Mouse (Mus musculus): Measurements from ENCODE around the gene Ntrk2. TPM values are rescaled to one million over a fixed set of nuclear protein-coding genes. Genes with fewer than 3 reads are reported as not detected.

Ntrk2 gene
- polyA plus RNA-seq, 1 experiment from 2014 or later, result 40.9 TPM

DNA sequence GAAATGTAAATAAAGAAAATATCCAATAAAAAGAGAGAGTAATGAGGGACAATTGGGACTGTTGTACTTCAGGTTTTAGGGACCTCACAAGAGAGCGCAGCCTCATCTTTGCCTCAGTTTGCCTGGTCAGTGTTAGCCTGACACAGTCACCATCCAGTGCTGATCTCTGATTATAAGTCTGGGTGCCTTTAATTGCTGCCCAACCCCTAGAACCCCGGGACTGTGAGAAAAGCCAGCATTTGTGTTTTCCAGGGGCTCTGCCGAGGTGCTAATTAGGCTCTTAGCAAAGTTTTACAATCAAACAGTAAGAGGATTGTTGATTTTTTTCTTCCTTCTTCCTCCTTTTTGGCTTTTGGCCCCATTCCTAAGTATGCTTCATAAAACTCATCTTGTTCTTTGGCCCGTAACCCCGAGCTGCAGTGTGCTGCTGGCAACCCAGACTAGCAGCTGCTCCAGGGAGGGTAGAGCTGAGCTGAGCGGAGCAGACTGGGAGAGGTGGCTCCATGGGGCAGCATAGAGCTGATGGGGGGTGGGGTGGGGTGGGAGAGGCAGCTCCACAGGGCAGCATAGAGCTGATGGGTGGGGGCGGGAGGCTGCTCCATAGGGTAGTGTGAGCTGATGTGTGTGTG lies 34.5 kb downstream of the Ntrk2 start:
- peak; percentile 51; the same call in 1 of the 2 replicates for ATAC-seq (ENCODE audit: insufficient number of reproducible peaks, low FRiP score, low TSS enrichment, low read depth)
- H3K27ac ChIP-seq (replicated peaks), result no peak overlapping the region
- no peaks in the 10 kb centered on the region for H3K9me3 ChIP-seq (replicated peaks)
- H3K36me3 ChIP-seq, result no peaks in the 10 kb centered on the region
- H3K4me1 ChIP-seq, result 0 out of 2 replicates have a peak, but pooled peaks cover 4% of the 10 kb centered on the region
- no peaks in the 10 kb centered on the region for H3K27me3 ChIP-seq
- no peak overlapping the region for H3K4me3 ChIP-seq (replicated peaks)
- H3K9ac ChIP-seq, result no peak overlapping the region
- 29% methylated on average over 6 of the region's 7 CpGs for WGBS
- H3K4me2 ChIP-seq (replicated peaks), result no peak overlapping the region

DNA sequence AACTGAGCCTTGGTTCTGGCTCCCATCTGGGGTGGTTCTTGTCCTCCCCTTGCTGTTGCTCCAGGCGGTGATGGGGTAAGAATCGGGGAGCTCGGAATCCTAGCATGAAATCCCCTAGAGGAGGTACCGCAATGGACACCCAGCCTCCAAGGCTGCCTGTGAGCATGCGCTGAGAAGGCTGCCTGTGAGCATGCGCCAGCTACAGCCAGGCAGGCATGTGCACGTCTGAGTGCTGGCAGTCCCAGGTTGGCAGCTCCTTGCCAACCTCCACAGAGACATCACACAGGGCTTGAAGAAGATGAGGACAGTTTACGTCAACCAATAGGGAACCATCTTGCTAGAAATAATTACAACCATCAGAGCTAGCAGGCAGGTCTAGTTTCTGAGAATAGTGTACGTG lies 37.5 kb downstream of the Ntrk2 start:
- Histone ChIP-seq H3K9me3 (replicated peaks) (0 out of 2 replicates have a peak, but pooled peaks cover 3% of the 10 kb centered on the region), H3K36me3 (no peaks in the 10 kb centered on the region), H3K4me2 (replicated peaks) (no peak overlapping the region), H3K27ac (replicated peaks) (no peak overlapping the region), H3K9ac (no peak overlapping the region), H3K4me3 (replicated peaks) (no peak overlapping the region), H3K27me3 (no peaks in the 10 kb centered on the region), H3K4me1 (0 out of 2 replicates have a peak, but pooled peaks cover 4% of the 10 kb centered on the region)
- 71% methylated on average over 9 of the region's 9 CpGs for WGBS
- no peak for ATAC-seq (ENCODE audit: insufficient number of reproducible peaks, low FRiP score, low TSS enrichment, low read depth)

DNA sequence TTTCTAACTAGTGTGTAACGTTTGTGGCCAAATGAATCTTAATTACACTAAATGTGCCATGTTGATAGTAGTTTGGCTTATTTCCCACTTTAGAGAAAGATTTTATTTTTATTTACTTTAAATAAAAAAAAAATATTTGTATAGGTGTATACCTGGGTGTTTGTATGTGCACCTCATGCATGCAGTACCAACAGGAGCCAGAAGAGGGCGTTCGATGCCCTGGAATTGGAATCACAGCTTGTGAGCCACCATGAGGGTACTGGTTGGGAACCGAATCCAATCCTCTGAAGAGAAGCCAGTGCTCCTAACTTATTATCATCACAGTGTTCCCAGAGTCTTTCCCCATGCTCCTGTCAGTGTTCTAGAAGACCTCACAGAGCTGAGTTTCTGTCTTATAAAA lies 42.2 kb downstream of the Ntrk2 start:
- Histone ChIP-seq H3K9me3 (replicated peaks) (0 out of 2 replicates have a peak, but pooled peaks cover 3% of the 10 kb centered on the region), H3K4me3 (replicated peaks) (no peak overlapping the region), H3K9ac (no peak overlapping the region), H3K27ac (replicated peaks) (no peak overlapping the region), H3K36me3 (no peaks in the 10 kb centered on the region), H3K4me2 (replicated peaks) (no peak overlapping the region), H3K4me1 (no peaks in the 10 kb centered on the region), H3K27me3 (no peaks in the 10 kb centered on the region)
- WGBS, result 83% methylated on average over 4 of the region's 4 CpGs
- no peak for ATAC-seq (ENCODE audit: insufficient number of reproducible peaks, low FRiP score, low TSS enrichment, low read depth)

DNA sequence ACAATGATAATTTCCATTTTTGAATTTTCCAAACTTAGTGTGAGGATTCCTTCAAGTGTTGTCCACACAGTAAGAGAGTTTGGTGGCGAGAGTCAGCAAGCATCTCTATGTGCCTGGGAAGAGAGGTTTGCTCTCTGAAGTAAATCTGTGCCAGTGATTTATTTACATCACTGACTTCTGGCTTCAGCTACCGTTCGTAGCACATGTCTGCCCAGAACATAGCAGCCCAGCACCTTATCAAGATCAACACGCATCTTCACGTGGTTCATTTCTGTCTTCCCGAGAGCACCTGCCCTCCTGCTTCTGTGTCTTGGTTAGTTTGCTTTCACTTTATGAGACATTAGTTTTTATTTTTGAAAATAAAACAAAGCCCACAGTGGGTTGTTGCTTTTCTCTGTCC lies 47.3 kb downstream of the Ntrk2 start:
- 86% methylated on average over 6 of the region's 6 CpGs for WGBS
- Histone ChIP-seq H3K9me3 (replicated peaks) (0 out of 2 replicates have a peak, but pooled peaks cover 1% of the 10 kb centered on the region), H3K4me3 (replicated peaks) (no peak overlapping the region), H3K27ac (replicated peaks) (no peak overlapping the region), H3K4me2 (replicated peaks) (no peak overlapping the region), H3K9ac (no peak overlapping the region), H3K36me3 (no peaks in the 10 kb centered on the region), H3K27me3 (no peaks in the 10 kb centered on the region), H3K4me1 (no peaks in the 10 kb centered on the region)
- no peak for ATAC-seq (ENCODE audit: insufficient number of reproducible peaks, low FRiP score, low TSS enrichment, low read depth)

DNA sequence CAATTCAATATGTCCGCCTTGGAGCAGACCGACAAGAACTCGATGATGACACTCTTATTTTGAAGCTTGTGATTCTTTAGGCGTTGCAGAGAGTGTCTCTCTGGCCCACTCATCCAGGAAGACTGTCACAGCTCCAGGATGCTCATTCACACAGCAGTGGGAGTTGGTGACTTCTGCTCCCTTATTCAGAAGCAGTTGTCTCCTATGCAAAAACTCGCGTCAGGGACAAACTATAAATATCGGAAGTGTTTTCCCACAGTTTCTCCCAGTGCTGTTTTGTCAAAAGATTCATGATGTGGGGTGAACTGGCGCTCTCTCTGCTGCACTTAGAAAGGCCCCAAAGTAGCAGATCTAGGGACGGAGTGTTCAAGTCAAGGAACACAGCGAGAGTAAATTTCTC lies 59.9 kb downstream of the Ntrk2 start:
- H3K36me3 ChIP-seq, result no peaks in the 10 kb centered on the region
- no peak overlapping the region for H3K4me3 ChIP-seq (replicated peaks)
- no peak overlapping the region for H3K27ac ChIP-seq (replicated peaks)
- H3K4me2 ChIP-seq (replicated peaks), result no peak overlapping the region
- WGBS, result 91% methylated on average over 10 of the region's 10 CpGs
- no peaks in the 10 kb centered on the region for H3K4me1 ChIP-seq
- no peaks in the 10 kb centered on the region for H3K9me3 ChIP-seq (replicated peaks)
- no peaks in the 10 kb centered on the region for H3K27me3 ChIP-seq
- no peak for ATAC-seq (ENCODE audit: insufficient number of reproducible peaks, low FRiP score, low TSS enrichment, low read depth)
- H3K9ac ChIP-seq, result no peak overlapping the region

DNA sequence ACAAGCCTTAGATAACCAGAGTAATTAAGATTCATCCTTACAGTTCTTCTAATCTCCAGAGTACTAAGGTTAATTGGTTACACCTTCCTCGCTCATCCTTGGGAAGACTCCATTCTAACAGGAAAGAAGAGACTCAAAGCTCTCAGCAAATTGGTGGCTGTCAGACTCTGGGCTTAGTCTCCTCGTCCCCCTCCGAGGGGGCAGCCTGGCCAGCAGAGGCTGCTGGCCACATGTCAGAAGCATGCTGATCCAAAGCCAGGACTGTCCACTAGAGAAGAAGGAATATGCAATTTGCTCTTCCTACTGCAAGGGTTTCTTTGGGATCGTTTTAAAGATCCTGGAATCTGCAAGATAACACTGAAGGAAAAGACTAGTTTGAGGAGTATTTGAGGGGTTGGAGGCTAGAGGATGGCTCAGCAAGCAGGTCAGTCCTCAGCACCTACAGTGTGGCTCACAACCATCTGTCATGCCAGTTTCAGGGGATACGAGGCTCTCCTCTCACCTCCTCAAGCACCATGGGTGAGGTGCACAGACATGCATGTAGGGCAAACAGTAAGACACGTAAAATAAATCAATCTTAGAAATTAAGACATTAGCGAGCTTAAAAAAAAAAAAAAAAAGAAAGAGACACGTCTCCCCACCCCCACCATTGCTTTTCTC lies 60.5 kb downstream of the Ntrk2 start:
- Histone ChIP-seq H3K36me3 (no peaks in the 10 kb centered on the region), H3K4me3 (replicated peaks) (no peak overlapping the region), H3K9ac (no peak overlapping the region), H3K4me1 (no peaks in the 10 kb centered on the region), H3K27ac (replicated peaks) (no peak overlapping the region), H3K9me3 (replicated peaks) (no peaks in the 10 kb centered on the region), H3K4me2 (replicated peaks) (no peak overlapping the region), H3K27me3 (no peaks in the 10 kb centered on the region)
- ATAC-seq (ENCODE audit: insufficient number of reproducible peaks, low FRiP score, low TSS enrichment, low read depth), result no peak
- WGBS, result 78% methylated on average over 8 of the region's 8 CpGs

DNA sequence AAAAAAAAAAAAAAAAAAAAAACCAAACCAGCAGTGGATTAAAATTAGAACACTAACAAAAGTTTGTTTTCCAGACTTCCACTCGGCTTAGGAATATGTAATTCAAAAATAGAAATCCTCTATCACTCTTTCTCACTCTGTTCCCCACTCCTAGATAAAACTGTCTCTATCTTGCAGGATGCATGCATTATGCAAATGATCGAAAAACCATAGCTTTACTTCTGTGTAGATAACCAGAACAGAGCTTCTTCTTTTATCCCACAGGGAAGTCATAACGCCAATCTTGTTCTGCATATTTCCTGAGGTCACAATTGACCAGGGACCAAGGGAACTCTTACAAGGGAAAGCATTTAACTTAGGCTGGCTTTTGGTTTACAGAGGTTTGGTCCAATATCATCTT lies 76.1 kb downstream of the Ntrk2 start:
- ATAC-seq (ENCODE audit: insufficient number of reproducible peaks, low FRiP score, low TSS enrichment, low read depth), result no peak
- no peak overlapping the region for H3K4me2 ChIP-seq (replicated peaks)
- no peaks in the 10 kb centered on the region for H3K36me3 ChIP-seq
- no peak overlapping the region for H3K4me3 ChIP-seq (replicated peaks)
- 77% methylated on average over 3 of the region's 3 CpGs for WGBS
- no peaks in the 10 kb centered on the region for H3K4me1 ChIP-seq
- no peaks in the 10 kb centered on the region for H3K9me3 ChIP-seq (replicated peaks)
- no peak overlapping the region for H3K9ac ChIP-seq
- no peaks in the 10 kb centered on the region for H3K27me3 ChIP-seq
- H3K27ac ChIP-seq (replicated peaks), result no peak overlapping the region

DNA sequence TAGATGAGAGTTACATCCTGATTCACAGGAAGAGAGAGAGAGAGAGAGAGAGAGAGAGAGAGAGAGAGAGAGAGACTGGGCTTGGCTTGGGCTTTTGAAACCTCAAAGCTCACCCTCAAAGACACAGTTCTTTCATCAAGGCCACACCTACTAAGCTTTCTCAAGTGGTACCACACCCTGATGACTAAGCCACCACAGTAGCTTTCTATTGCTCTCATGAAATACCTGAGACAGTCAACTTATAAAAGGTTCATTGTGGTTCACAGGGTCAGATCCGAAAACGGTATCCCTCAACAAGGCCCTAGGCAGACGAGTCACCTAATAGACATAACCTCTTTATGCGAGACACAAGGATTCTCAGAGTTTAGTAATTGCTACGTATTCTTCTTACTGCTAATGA lies 76.5 kb downstream of the Ntrk2 start:
- Histone ChIP-seq H3K27me3 (no peaks in the 10 kb centered on the region), H3K4me2 (replicated peaks) (no peak overlapping the region), H3K4me3 (replicated peaks) (no peak overlapping the region), H3K9me3 (replicated peaks) (no peaks in the 10 kb centered on the region), H3K9ac (no peak overlapping the region), H3K36me3 (no peaks in the 10 kb centered on the region), H3K27ac (replicated peaks) (no peak overlapping the region), H3K4me1 (no peaks in the 10 kb centered on the region)
- ATAC-seq (ENCODE audit: insufficient number of reproducible peaks, low FRiP score, low TSS enrichment, low read depth), result no peak
- 78% methylated on average over 5 of the region's 5 CpGs for WGBS

DNA sequence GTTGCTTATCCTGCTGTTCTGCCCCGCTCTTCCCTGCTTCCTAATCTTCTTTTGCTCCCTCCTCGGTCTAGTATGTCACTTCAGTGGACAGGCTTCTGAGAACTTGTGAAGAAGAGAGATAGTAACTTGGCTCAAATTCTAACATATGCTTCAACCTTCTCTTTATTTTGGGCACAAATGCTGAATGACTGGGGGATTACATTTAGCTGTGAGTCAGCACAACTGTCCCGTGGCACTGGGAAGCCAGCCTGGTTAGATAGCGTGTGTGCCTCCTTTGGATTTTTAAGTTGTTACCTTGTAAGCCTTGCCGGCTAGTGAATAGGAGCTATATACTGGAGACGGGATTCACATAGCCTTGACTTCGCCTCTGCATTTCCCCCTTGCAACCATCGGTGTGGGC lies 79.7 kb downstream of the Ntrk2 start:
- Histone ChIP-seq H3K4me3 (replicated peaks) (no peak overlapping the region), H3K9me3 (replicated peaks) (no peaks in the 10 kb centered on the region), H3K4me1 (no peaks in the 10 kb centered on the region), H3K27me3 (no peaks in the 10 kb centered on the region), H3K36me3 (no peaks in the 10 kb centered on the region), H3K27ac (replicated peaks) (no peak overlapping the region), H3K4me2 (replicated peaks) (no peak overlapping the region), H3K9ac (no peak overlapping the region)
- WGBS, result 83% methylated on average over 8 of the region's 8 CpGs
- no peak for ATAC-seq (ENCODE audit: insufficient number of reproducible peaks, low FRiP score, low TSS enrichment, low read depth)

DNA sequence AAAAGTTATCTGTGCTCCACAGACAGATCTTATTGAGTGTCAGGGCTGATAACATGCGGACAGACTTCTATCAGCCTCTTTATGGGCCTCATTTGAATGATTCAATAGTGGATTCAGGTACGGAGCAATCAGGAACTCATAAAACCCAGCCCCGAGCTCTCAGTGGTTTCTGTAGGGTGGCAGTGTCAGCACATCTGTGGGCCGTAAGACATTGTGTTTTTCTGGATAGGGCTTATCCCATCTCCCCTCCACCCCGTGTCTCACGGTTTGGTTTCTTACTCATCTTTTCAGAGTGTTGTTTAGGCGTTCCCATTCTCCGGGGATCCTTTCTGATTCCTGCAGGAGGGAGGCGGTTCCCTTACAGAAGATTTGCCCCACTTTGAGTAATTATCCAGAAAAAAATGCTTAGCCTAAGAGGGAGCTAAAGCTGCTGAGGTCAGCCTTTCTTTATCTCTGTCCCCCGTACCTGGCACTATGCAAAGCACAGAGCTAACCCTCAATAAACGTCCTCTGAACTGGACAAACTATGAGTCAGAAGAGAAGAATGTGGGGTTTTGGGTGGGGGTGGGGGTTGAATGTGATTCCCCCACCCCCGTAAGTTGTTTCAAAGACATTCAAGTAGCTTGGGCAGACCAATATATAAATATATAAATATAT lies 90.0 kb downstream of the Ntrk2 start:
- Histone ChIP-seq H3K36me3 (no peaks in the 10 kb centered on the region), H3K4me2 (replicated peaks) (no peak overlapping the region), H3K9me3 (replicated peaks) (no peaks in the 10 kb centered on the region), H3K4me3 (replicated peaks) (no peak overlapping the region), H3K27ac (replicated peaks) (no peak overlapping the region), H3K27me3 (no peaks in the 10 kb centered on the region), H3K9ac (no peak overlapping the region), H3K4me1 (no peaks in the 10 kb centered on the region)
- 73% methylated on average over 12 of the region's 12 CpGs for WGBS
- no peak for ATAC-seq (ENCODE audit: insufficient number of reproducible peaks, low FRiP score, low TSS enrichment, low read depth)

DNA sequence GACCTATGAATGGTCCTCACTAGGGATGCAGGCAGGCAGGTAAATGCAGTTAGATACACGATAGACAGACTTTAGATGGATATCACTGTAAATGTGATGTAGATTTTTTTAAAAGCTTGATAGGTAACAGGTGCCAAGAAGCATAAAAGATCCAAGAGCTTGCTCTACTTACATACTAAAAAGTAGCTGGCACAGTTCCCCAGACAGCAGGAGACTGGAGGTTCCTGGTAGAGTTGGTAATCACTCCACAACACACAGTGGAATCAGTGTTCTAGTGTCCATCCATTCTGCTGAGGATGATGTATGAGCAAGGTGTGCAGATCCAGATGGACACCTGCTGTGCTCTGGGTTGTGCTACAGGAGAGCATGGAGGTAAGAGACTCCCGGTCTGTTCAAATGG lies 93.0 kb downstream of the Ntrk2 start:
- H3K9me3 ChIP-seq (replicated peaks), result no peaks in the 10 kb centered on the region
- H3K4me1 ChIP-seq, result no peaks in the 10 kb centered on the region
- no peaks in the 10 kb centered on the region for H3K27me3 ChIP-seq
- H3K36me3 ChIP-seq, result no peaks in the 10 kb centered on the region
- WGBS, result 87% methylated on average over 2 of the region's 2 CpGs
- H3K4me3 ChIP-seq (replicated peaks), result no peak overlapping the region
- no peak for ATAC-seq (ENCODE audit: insufficient number of reproducible peaks, low FRiP score, low TSS enrichment, low read depth)
- H3K9ac ChIP-seq, result no peak overlapping the region
- no peak overlapping the region for H3K27ac ChIP-seq (replicated peaks)
- H3K4me2 ChIP-seq (replicated peaks), result no peak overlapping the region

Measured in embryonic facial prominence, embryonic 15.5 days (tissue).